Mouse (Mus musculus): ENCODE measurements at regions not wholly inside any gene's neighbourhood (a gene's known extent, or its start where the extent isn't known, plus 50 kb on each side); places are given as distances from the start of the nearest gene placed in this dataset.

- Histone ChIP-seq H3K27ac (ENCODE audit: insufficient read depth, low read length) (no peak overlapping the region), H3K36me3 (ENCODE audit: control insufficient read depth, insufficient read depth, low read length, poor library complexity, severe bottlenecking) (no peaks in the 10 kb centered on the region), H3K4me3 (ENCODE audit: low read depth, low read length) (no peak overlapping the region), H3K4me1 (ENCODE audit: control insufficient read depth, insufficient read depth, low read length) (no peaks in the 10 kb centered on the region), H3K9ac (ENCODE audit: low read depth, poor library complexity, severe bottlenecking) (no peak overlapping the region), H3K9me3 (replicated peaks; ENCODE audit: control insufficient read depth, insufficient read depth, low read length, poor library complexity, severe bottlenecking) (no peaks in the 10 kb centered on the region), H3K27me3 (ENCODE audit: control insufficient read depth, insufficient read depth, low read length, poor library complexity, severe bottlenecking) (no peaks in the 10 kb centered on the region)
- no peak for TF ChIP-seq EP300 (IDR thresholded peaks at IDR 0.05; ENCODE audit: insufficient read depth, low read depth, low read length)
- TF ChIP-seq CTCF (IDR thresholded peaks at IDR 0.05; ENCODE audit: low read depth, low read length) = no peak
- no peak for TF ChIP-seq POLR2A (IDR thresholded peaks at IDR 0.05; ENCODE audit: insufficient read depth, low read length)
Measured at GRCm38 (mm10) chr13:118310080-118310479, 76.3 kb upstream of the B430218F22Rik start.

- no peak overlapping the region for H3K4me3 ChIP-seq (ENCODE audit: low read depth, low read length)
- H3K36me3 ChIP-seq (ENCODE audit: control insufficient read depth, insufficient read depth, low read length, poor library complexity, severe bottlenecking) = no peaks in the 10 kb centered on the region
- no peaks in the 10 kb centered on the region for H3K9me3 ChIP-seq (replicated peaks; ENCODE audit: control insufficient read depth, insufficient read depth, low read length, poor library complexity, severe bottlenecking)
- H3K27me3 ChIP-seq (ENCODE audit: control insufficient read depth, insufficient read depth, low read length, poor library complexity, severe bottlenecking) = no peaks in the 10 kb centered on the region
- no peak overlapping the region for H3K9ac ChIP-seq (ENCODE audit: low read depth, poor library complexity, severe bottlenecking)
- H3K27ac ChIP-seq (ENCODE audit: insufficient read depth, low read length) = no peak overlapping the region
- no peak for TF ChIP-seq EP300 (IDR thresholded peaks at IDR 0.05; ENCODE audit: insufficient read depth, low read depth, low read length)
- TF ChIP-seq CTCF (IDR thresholded peaks at IDR 0.05; ENCODE audit: low read depth, low read length) = no peak
- no peak for TF ChIP-seq POLR2A (IDR thresholded peaks at IDR 0.05; ENCODE audit: insufficient read depth, low read length)
- no peaks in the 10 kb centered on the region for H3K4me1 ChIP-seq (ENCODE audit: control insufficient read depth, insufficient read depth, low read length)
Measured at GRCm38 (mm10) chr13:118313676-118314075, 72.8 kb upstream of the B430218F22Rik start.
